Mouse (Mus musculus) liver, embryonic 14.5 days (tissue): ENCODE measurements around the gene Klk4. TPM values are rescaled to one million over a fixed set of nuclear protein-coding genes. Genes with fewer than 3 reads are reported as not detected.

Experiments used
- ATAC-seq: fragments of 200-750 bp; cut with Nextera tagmentation; 2 replicates; pipeline ENCODE4 v1.8.0; 2017; ENCODE audit warnings: moderate number of reproducible peaks, mild to moderate bottlenecking, moderate library complexity; ENCODE audit not compliant: insufficient read depth
- DNase-seq, 3 experiments: peaks; one replicate each; pipeline ENCODE4 v3.0.0-alpha.2; 2012 to 2013; ENCODE audit warnings: low read depth in 3 of 3, low spot score in 3 of 3
- H3K27ac ChIP-seq: fragments of 300-500 bp; sonication (generic); 2 replicates; pipeline ENCODE4 v1.5.1; 2014; ENCODE audit warnings: moderate library complexity, mild to moderate bottlenecking, control low read depth, inconsistent platforms
- H3K27me3 ChIP-seq: fragments of 300-500 bp; sonication (generic); 2 replicates; pipeline ENCODE4 v1.6.1; 2014; ENCODE audit warnings: mild to moderate bottlenecking, low read length, moderate library complexity; ENCODE audit not compliant: control insufficient read depth, insufficient read depth
- H3K36me3 ChIP-seq: fragments of 300-500 bp; sonication (generic); replicated peaks from 2 replicates; pipeline ENCODE4 v1.6.1; 2014; ENCODE audit warnings: low read depth; ENCODE audit not compliant: control insufficient read depth, insufficient read depth
- H3K4me1 ChIP-seq, 2 experiments: fragments of 200-500 bp in 1 of 2; fragments of 300-500 bp in 1 of 2; sonication (generic) in 1 of 2; replicated peaks; 2 replicates each; pipeline ENCODE4 v1.6.1; 2012 to 2014; ENCODE audit warnings: antibody characterized with exemption in 1 of 2, inconsistent platforms in 1 of 2, low read length in 1 of 2; ENCODE audit not compliant: control insufficient read depth in 2 of 2, insufficient read depth in 2 of 2
- H3K4me2 ChIP-seq: fragments of 300-500 bp; sonication (generic); 2 replicates; pipeline ENCODE4 v1.6.1; 2014; ENCODE audit warnings: low read depth, mild to moderate bottlenecking, control low read depth, moderate library complexity
- H3K4me3 ChIP-seq, 2 experiments: fragments of 200-500 bp in 1 of 2; fragments of 300-500 bp in 1 of 2; sonication (generic) in 1 of 2; 2 replicates each; pipeline ENCODE4 v1.5.1; 2012 to 2014; ENCODE audit warnings: low read depth in 2 of 2, low read length in 2 of 2, mild to moderate bottlenecking in 2 of 2, control low read depth in 1 of 2, inconsistent platforms in 1 of 2, moderate library complexity in 1 of 2; ENCODE audit not compliant: insufficient read depth in 1 of 2
- H3K9ac ChIP-seq: fragments of 300-500 bp; sonication (generic); replicated peaks from 2 replicates; pipeline ENCODE4 v1.6.1; 2014; ENCODE audit warnings: mild to moderate bottlenecking, control low read depth, moderate library complexity
- H3K9me3 ChIP-seq: fragments of 300-500 bp; sonication (generic); 2 replicates; pipeline ENCODE4 v1.6.1; 2016; ENCODE audit warnings: low read length, mixed read lengths; ENCODE audit not compliant: control insufficient read depth
- CTCF ChIP-seq: IDR thresholded peaks from 2 replicates; pipeline ENCODE4 v1.5.1; 2016; ENCODE audit warnings: antibody characterized with exemption, low read depth, control low read depth
- EP300 ChIP-seq: IDR thresholded peaks from 2 replicates; pipeline ENCODE4 v1.6.1; 2016; ENCODE audit warnings: antibody characterized with exemption, low read depth
- WGBS: fragments of 180-500 bp; shearing (Covaris S2); extraction: QIAGEN DNeasy Blood & Tissue Kit; methylation state at CpG from one replicate; pipeline ENCODE4 v1.1.7; 2014; ENCODE audit not compliant: insufficient replicate concordance; 5-methylcytosine and 5-hydroxymethylcytosine counted together
- polyA plus RNA-seq, 2 experiments: library from polyadenylated mRNA; depleted of rRNA in 1 of 2; stranded (reverse) in 1 of 2; unstranded in 1 of 2; fragments of >200 nt; fragmentation: Nextera tagmentation in 1 of 2; extraction: Ambion mirVana in 1 of 2; gene quantifications; 2 replicates each; pipeline versions ENCODE4 v1.2.1 to v1.2.3; 2012 to 2014

Gene Klk4
- polyA plus RNA-seq, 2 experiments: not detected

GRCm38 (mm10) chr7:43934747-43935146, 53.8 kb downstream of the Klk4 start:
- WGBS: 41% methylated on average over 3 of the region's 3 CpGs
- Histone ChIP-seq H3K9me3 (no peaks in the 10 kb centered on the region), H3K36me3 (no peaks in the 10 kb centered on the region), H3K27me3 (no peaks in the 10 kb centered on the region), H3K27ac (no peak overlapping the region), H3K4me1 (no peaks in the 10 kb centered on the region), H3K4me2 (no peak overlapping the region), H3K4me3 (no peak overlapping the region), H3K9ac (no peak overlapping the region)
- TF ChIP-seq EP300 (no peak), CTCF (no peak)
- DNase-seq: no peak
- ATAC-seq: no peak

Other genes with a start within 250 kb of the Klk4 start
- not detected in 2 replicates for gene Ceacam18, start 246.5 kb upstream of the Klk4 start, polyA plus RNA-seq (2012; rRNA removed)
- gene Ceacam18, start 246.5 kb upstream of the Klk4 start, polyA plus RNA-seq (2014; fragmentation: Nextera tagmentation; extraction: Ambion mirVana): 0.08 TPM in 1 of 2 replicates, not detected in the other
- gene Siglece, start 221.0 kb upstream of the Klk4 start, polyA plus RNA-seq (2012; rRNA removed): 1.5 and 1.6 TPM in 2 replicates
- gene Siglece, start 221.0 kb upstream of the Klk4 start, polyA plus RNA-seq (2014; fragmentation: Nextera tagmentation; extraction: Ambion mirVana): 1.1 and 2.0 TPM in 2 replicates
- 3.1 and 3.2 TPM in 2 replicates for gene Ctu1, start 209.1 kb upstream of the Klk4 start, polyA plus RNA-seq (2012; rRNA removed)
- gene Ctu1, start 209.1 kb upstream of the Klk4 start, polyA plus RNA-seq (2014; fragmentation: Nextera tagmentation; extraction: Ambion mirVana): 2.2 TPM in 2 replicates
- gene Klk14, start 190.7 kb upstream of the Klk4 start, polyA plus RNA-seq (2012; rRNA removed): 0.04 and 0.05 TPM in 2 replicates
- not detected in 2 replicates for gene Klk14, start 190.7 kb upstream of the Klk4 start, polyA plus RNA-seq (2014; fragmentation: Nextera tagmentation; extraction: Ambion mirVana)
- gene Klk13, start 168.6 kb upstream of the Klk4 start, polyA plus RNA-seq (2012; rRNA removed): 0.02 and 0.04 TPM in 2 replicates
- 0.06 TPM in 1 of 2 replicates, not detected in the other for gene Klk13, start 168.6 kb upstream of the Klk4 start, polyA plus RNA-seq (2014; fragmentation: Nextera tagmentation; extraction: Ambion mirVana)
- gene Klk12, start 112.3 kb upstream of the Klk4 start, polyA plus RNA-seq (2012; rRNA removed): not detected in 2 replicates
- not detected in 2 replicates for gene Klk12, start 112.3 kb upstream of the Klk4 start, polyA plus RNA-seq (2014; fragmentation: Nextera tagmentation; extraction: Ambion mirVana)
- not detected in 2 replicates for gene Klk11, start 106.6 kb upstream of the Klk4 start, polyA plus RNA-seq (2012; rRNA removed)
- gene Klk11, start 106.6 kb upstream of the Klk4 start, polyA plus RNA-seq (2014; fragmentation: Nextera tagmentation; extraction: Ambion mirVana): not detected in 2 replicates
- gene Klk10, start 100.1 kb upstream of the Klk4 start, polyA plus RNA-seq (2012; rRNA removed): 0.02 and 0.10 TPM in 2 replicates
- gene Klk10, start 100.1 kb upstream of the Klk4 start, polyA plus RNA-seq (2014; fragmentation: Nextera tagmentation; extraction: Ambion mirVana): not detected in 2 replicates
- gene Klk9, start 89.3 kb upstream of the Klk4 start, polyA plus RNA-seq (2012; rRNA removed): not detected in 2 replicates
- not detected in 2 replicates for gene Klk9, start 89.3 kb upstream of the Klk4 start, polyA plus RNA-seq (2014; fragmentation: Nextera tagmentation; extraction: Ambion mirVana)
- 4.6 and 5.0 TPM in 2 replicates for gene Klk8, start 83.6 kb upstream of the Klk4 start, polyA plus RNA-seq (2012; rRNA removed)
- 8.4 and 10.0 TPM in 2 replicates for gene Klk8, start 83.6 kb upstream of the Klk4 start, polyA plus RNA-seq (2014; fragmentation: Nextera tagmentation; extraction: Ambion mirVana)
- gene Klk7, start 69.9 kb upstream of the Klk4 start, polyA plus RNA-seq (2012; rRNA removed): 0.02 TPM in 1 of 2 replicates, not detected in the other
- gene Klk7, start 69.9 kb upstream of the Klk4 start, polyA plus RNA-seq (2014; fragmentation: Nextera tagmentation; extraction: Ambion mirVana): not detected in 2 replicates
- not detected in 2 replicates for gene Klk6, start 56.7 kb upstream of the Klk4 start, polyA plus RNA-seq (2012; rRNA removed)
- gene Klk6, start 56.7 kb upstream of the Klk4 start, polyA plus RNA-seq (2014; fragmentation: Nextera tagmentation; extraction: Ambion mirVana): not detected in 2 replicates
- gene Klk5, start 39.2 kb upstream of the Klk4 start, polyA plus RNA-seq (2012; rRNA removed): not detected in 2 replicates
- gene Klk5, start 39.2 kb upstream of the Klk4 start, polyA plus RNA-seq (2014; fragmentation: Nextera tagmentation; extraction: Ambion mirVana): not detected in 2 replicates
- gene Klk15, start 52.6 kb downstream of the Klk4 start, polyA plus RNA-seq (2012; rRNA removed): not detected in 2 replicates
- gene Klk15, start 52.6 kb downstream of the Klk4 start, polyA plus RNA-seq (2014; fragmentation: Nextera tagmentation; extraction: Ambion mirVana): not detected in 2 replicates
- gene Klk1b8, start 69.5 kb downstream of the Klk4 start, polyA plus RNA-seq (2012; rRNA removed): not detected in 2 replicates
- not detected in 2 replicates for gene Klk1b8, start 69.5 kb downstream of the Klk4 start, polyA plus RNA-seq (2014; fragmentation: Nextera tagmentation; extraction: Ambion mirVana)
- not detected in 2 replicates for gene Klk1b1, start 85.6 kb downstream of the Klk4 start, polyA plus RNA-seq (2012; rRNA removed)
- not detected in 2 replicates for gene Klk1b1, start 85.6 kb downstream of the Klk4 start, polyA plus RNA-seq (2014; fragmentation: Nextera tagmentation; extraction: Ambion mirVana)
- gene Klk1b9, start 94.9 kb downstream of the Klk4 start, polyA plus RNA-seq (2012; rRNA removed): not detected in 2 replicates
- not detected in 2 replicates for gene Klk1b9, start 94.9 kb downstream of the Klk4 start, polyA plus RNA-seq (2014; fragmentation: Nextera tagmentation; extraction: Ambion mirVana)
- gene Klk1b11, start 114.7 kb downstream of the Klk4 start, polyA plus RNA-seq (2012; rRNA removed): not detected in 2 replicates
- not detected in 2 replicates for gene Klk1b11, start 114.7 kb downstream of the Klk4 start, polyA plus RNA-seq (2014; fragmentation: Nextera tagmentation; extraction: Ambion mirVana)
- not detected in 2 replicates for gene Klk1b26, start 131.0 kb downstream of the Klk4 start, polyA plus RNA-seq (2012; rRNA removed)
- not detected in 2 replicates for gene Klk1b26, start 131.0 kb downstream of the Klk4 start, polyA plus RNA-seq (2014; fragmentation: Nextera tagmentation; extraction: Ambion mirVana)
- 0.03 TPM in 1 of 2 replicates, not detected in the other for gene Klk1b27, start 171.1 kb downstream of the Klk4 start, polyA plus RNA-seq (2012; rRNA removed)
- gene Klk1b27, start 171.1 kb downstream of the Klk4 start, polyA plus RNA-seq (2014; fragmentation: Nextera tagmentation; extraction: Ambion mirVana): not detected in 2 replicates
- gene Klk1b21, start 221.2 kb downstream of the Klk4 start, polyA plus RNA-seq (2012; rRNA removed): not detected in 2 replicates
- not detected in 2 replicates for gene Klk1b21, start 221.2 kb downstream of the Klk4 start, polyA plus RNA-seq (2014; fragmentation: Nextera tagmentation; extraction: Ambion mirVana)
- gene Klk1b22, start 231.5 kb downstream of the Klk4 start, polyA plus RNA-seq (2012; rRNA removed): not detected in 2 replicates
- gene Klk1b22, start 231.5 kb downstream of the Klk4 start, polyA plus RNA-seq (2014; fragmentation: Nextera tagmentation; extraction: Ambion mirVana): not detected in 2 replicates